Mouse (Mus musculus) intestine, embryonic 14.5 days (tissue): ENCODE measurements at regions not wholly inside any gene's neighbourhood (a gene's known extent, or its start where the extent isn't known, plus 50 kb on each side); places are given as distances from the start of the nearest gene placed in this dataset.

ENCODE experiments used
- ATAC-seq: fragments of 200-750 bp; cut with Nextera tagmentation; replicated peaks from 2 replicates; pipeline ENCODE4 v1.8.0; 2017; ENCODE audit warnings: low read depth, moderate number of reproducible peaks, moderate TSS enrichment, moderate library complexity; ENCODE audit not compliant: low FRiP score, low TSS enrichment
- DNase-seq: peaks from one replicate; pipeline ENCODE4 v3.0.0-alpha.2; 2018; ENCODE audit warnings: low spot score
- H3K27ac ChIP-seq: fragments of 300-500 bp; sonication (generic); 2 replicates; pipeline ENCODE4 v1.5.1; 2014; ENCODE audit warnings: low read depth, mild to moderate bottlenecking, control low read depth
- H3K27me3 ChIP-seq: fragments of 300-500 bp; sonication (generic); replicated peaks from 2 replicates; pipeline ENCODE4 v1.6.1; 2014; ENCODE audit warnings: low read length, control low read depth; ENCODE audit not compliant: control insufficient read depth, insufficient read depth
- H3K36me3 ChIP-seq: fragments of 300-500 bp; sonication (generic); 2 replicates; pipeline ENCODE4 v1.6.1; 2014; ENCODE audit warnings: low read length, control low read depth; ENCODE audit not compliant: control insufficient read depth, insufficient read depth
- H3K4me1 ChIP-seq: fragments of 300-500 bp; sonication (generic); replicated peaks from 2 replicates; pipeline ENCODE4 v1.6.1; 2014; ENCODE audit warnings: low read length, control low read depth, mixed read lengths; ENCODE audit not compliant: control insufficient read depth, insufficient read depth
- H3K4me2 ChIP-seq: fragments of 300-500 bp; sonication (generic); 2 replicates; pipeline ENCODE4 v1.6.1; 2014; ENCODE audit warnings: low read length
- H3K4me3 ChIP-seq: fragments of 300-500 bp; sonication (generic); 2 replicates; pipeline ENCODE4 v1.5.1; 2014; ENCODE audit warnings: low read depth, low read length, control low read depth, mixed read lengths
- H3K9ac ChIP-seq: fragments of 300-500 bp; sonication (generic); 2 replicates; pipeline ENCODE4 v1.6.1; 2014; ENCODE audit warnings: mild to moderate bottlenecking, low read length
- H3K9me3 ChIP-seq: fragments of 300-500 bp; sonication (generic); 2 replicates; pipeline ENCODE4 v1.6.1; 2016; ENCODE audit warnings: low read length, control low read depth; ENCODE audit not compliant: control insufficient read depth
- WGBS: fragments of 180-500 bp; shearing (Covaris S2); extraction: QIAGEN DNeasy Blood & Tissue Kit; methylation state at CpG from one replicate; pipeline ENCODE4 v1.1.7; 2014; 5-methylcytosine and 5-hydroxymethylcytosine counted together

DNA sequence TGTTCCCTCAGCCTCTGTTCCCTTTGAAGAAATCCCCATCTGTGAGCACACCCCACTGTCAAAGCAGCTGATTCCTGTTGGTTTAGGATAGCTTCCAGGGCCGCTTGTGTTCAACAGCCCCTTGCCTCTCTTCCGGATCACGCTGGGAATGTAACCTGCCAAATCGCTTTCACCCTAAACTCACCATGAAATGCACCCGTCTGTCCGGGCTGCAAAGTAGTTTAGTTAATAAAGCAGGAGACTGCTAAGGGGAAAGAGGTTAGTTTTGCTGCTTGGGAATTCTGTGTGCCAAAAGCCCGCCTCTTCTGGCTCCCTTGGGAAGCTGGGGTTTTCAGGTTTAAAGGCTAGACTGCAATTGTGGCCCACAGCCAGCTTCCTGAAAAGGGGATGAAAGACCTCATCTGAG is 1278.9 kb downstream of the Gsdmc2 start:
- H3K36me3 ChIP-seq, result no peaks in the 10 kb centered on the region
- DNase-seq (no peak), ATAC-seq (no peak)
- H3K4me3 ChIP-seq, result no peak overlapping the region
- H3K27ac ChIP-seq, result no peak overlapping the region
- H3K9ac ChIP-seq, result no peak overlapping the region
- H3K9me3 ChIP-seq, result no peaks in the 10 kb centered on the region
- H3K27me3 ChIP-seq, result no peaks in the 10 kb centered on the region
- peak overlapping the region; percentile 22; the same call in 1 of the 2 replicates for H3K4me2 ChIP-seq
- 20% methylated on average over 7 of the region's 7 CpGs for WGBS
- H3K4me1 ChIP-seq, result no peaks in the 10 kb centered on the region

DNA sequence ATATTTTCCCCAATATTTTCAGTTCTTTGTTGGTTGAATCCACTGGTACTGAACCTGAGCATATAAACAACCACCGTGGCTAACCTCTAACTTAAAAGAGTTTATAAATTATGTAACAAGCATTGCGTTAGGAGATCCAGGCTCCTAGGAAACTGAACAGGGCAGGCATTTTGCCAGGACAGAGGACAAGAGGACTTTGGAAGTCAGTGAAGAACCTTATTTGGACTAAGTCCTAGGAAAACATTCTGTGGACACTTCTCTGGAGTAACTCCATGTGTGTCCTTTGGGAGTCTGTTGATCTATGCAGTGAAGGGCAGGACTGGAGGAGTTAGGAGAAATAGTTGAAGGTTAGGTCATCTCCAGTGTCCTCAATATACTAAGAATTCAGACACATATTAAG is 1311.7 kb downstream of the Gsdmc2 start:
- H3K4me2 ChIP-seq, result no peak overlapping the region

DNA sequence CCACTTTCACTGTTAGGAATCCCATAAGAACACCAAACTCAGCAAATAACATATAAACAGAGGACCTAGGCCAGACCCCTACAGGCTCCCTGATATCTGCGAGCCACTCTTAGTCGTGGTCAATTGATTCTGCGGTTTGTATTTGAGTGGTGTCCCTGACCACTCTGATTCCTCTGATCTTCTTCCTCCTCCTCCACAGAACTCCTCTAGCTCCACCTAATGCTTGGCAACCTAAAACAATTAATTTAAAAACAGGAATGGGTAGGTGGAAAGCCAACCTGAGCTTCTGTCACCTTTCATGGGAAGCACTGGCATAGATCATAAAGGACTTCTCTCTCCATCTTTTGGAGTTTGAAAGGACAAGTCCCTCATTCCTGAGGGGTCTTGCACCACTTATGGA is 1316.0 kb downstream of the Gsdmc2 start:
- no peaks in the 10 kb centered on the region for H3K9me3 ChIP-seq
- no peak overlapping the region for H3K27ac ChIP-seq
- no peaks in the 10 kb centered on the region for H3K4me1 ChIP-seq
- ATAC-seq (no peak), DNase-seq (no peak)
- H3K9ac ChIP-seq, result no peak overlapping the region
- H3K4me2 ChIP-seq, result no peak overlapping the region
- 75% methylated on average over 3 of the region's 3 CpGs for WGBS
- H3K36me3 ChIP-seq, result no peaks in the 10 kb centered on the region
- H3K4me3 ChIP-seq, result no peak overlapping the region
- H3K27me3 ChIP-seq, result no peaks in the 10 kb centered on the region

More for the DNA sequence above, 1311.7 kb downstream of the Gsdmc2 start:
- Histone ChIP-seq H3K9me3 (no peaks in the 10 kb centered on the region), H3K36me3 (no peaks in the 10 kb centered on the region), H3K9ac (no peak overlapping the region), H3K27ac (no peak overlapping the region), H3K4me1 (no peaks in the 10 kb centered on the region), H3K4me3 (no peak overlapping the region), H3K27me3 (no peaks in the 10 kb centered on the region)
- WGBS, result 48% methylated on average over 2 of the region's 2 CpGs
- DNase-seq (no peak), ATAC-seq (no peak)

DNA sequence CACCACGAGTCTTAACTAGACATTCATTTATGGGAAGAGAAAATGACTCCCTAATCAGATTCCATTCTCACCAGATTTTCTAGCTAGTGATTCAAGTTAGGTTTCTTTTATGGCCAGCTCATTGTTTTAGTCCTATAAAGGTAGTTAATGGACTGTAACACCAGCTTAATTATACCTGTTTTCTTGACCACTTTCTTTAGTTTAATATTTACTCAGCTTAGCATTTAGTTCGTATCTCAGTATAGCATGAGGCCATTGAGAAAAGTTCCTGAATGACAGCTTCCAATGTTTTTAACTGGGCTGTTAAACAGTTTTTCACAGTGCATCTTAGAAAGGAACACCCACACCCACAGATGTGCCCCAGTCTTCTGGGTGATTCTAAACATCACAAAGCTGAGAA is 1320.3 kb downstream of the Gsdmc2 start:
- Histone ChIP-seq H3K4me2 (no peak overlapping the region), H3K36me3 (no peaks in the 10 kb centered on the region), H3K27me3 (no peaks in the 10 kb centered on the region), H3K4me3 (no peak overlapping the region), H3K27ac (no peak overlapping the region), H3K9me3 (no peaks in the 10 kb centered on the region), H3K9ac (no peak overlapping the region), H3K4me1 (no peaks in the 10 kb centered on the region)
- ATAC-seq (no peak), DNase-seq (no peak)
- 44% methylated on average over 2 of the region's 2 CpGs for WGBS

DNA sequence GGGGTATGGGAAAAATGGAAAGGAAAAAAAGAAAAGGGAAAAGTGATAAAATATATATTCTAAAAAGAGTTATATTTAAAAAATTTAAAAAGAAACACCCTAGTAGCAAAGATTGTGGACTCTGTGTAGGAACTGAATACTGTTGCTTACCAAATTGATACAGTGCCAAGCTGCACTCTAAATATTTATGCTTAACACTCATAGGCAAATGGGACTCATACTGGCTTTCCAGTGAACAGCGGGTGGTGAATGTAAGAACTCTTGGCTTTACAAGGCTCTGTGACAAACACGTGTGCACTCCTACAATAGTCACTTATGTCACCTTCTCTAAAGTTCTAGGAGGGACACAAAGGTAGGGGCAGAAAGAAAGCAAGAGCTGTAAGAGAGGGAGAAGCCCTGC is 1320.8 kb downstream of the Gsdmc2 start:
- H3K4me2 ChIP-seq, result no peak overlapping the region
- 40% methylated on average over 2 of the region's 2 CpGs for WGBS
- H3K27me3 ChIP-seq, result no peaks in the 10 kb centered on the region
- no peak overlapping the region for H3K27ac ChIP-seq
- H3K4me3 ChIP-seq, result no peak overlapping the region
- no peaks in the 10 kb centered on the region for H3K36me3 ChIP-seq
- ATAC-seq, result no peak
- H3K9me3 ChIP-seq, result no peaks in the 10 kb centered on the region
- no peak for DNase-seq
- H3K9ac ChIP-seq, result no peak overlapping the region
- no peaks in the 10 kb centered on the region for H3K4me1 ChIP-seq

DNA sequence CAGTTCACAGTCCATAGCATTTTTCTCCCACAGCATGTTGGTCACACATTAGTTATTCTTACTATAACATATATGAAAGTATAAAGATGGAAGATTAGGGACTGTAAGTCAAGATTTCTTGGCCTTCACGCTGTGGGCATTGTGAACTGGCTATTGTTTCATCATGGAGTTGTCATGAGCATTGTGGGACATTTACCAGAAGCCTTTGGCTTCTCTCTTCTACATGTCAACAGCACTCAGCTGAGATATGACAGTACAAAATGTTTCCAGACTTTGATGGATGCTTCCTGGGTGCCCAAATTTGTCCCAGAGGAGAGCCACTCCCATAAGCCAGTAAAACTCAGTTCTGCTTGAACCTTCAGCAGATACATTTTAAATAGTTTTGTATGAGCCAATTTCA is 1331.5 kb downstream of the Gsdmc2 start:
- no peaks in the 10 kb centered on the region for H3K9me3 ChIP-seq
- DNase-seq (no peak), ATAC-seq (no peak)
- H3K4me2 ChIP-seq, result no peak overlapping the region
- H3K27ac ChIP-seq, result no peak overlapping the region
- H3K4me1 ChIP-seq, result no peaks in the 10 kb centered on the region
- no peak overlapping the region for H3K9ac ChIP-seq
- H3K4me3 ChIP-seq, result no peak overlapping the region
- H3K27me3 ChIP-seq, result no peaks in the 10 kb centered on the region
- no peaks in the 10 kb centered on the region for H3K36me3 ChIP-seq
- 63% methylated on average over 1 of the region's 1 CpGs for WGBS

DNA sequence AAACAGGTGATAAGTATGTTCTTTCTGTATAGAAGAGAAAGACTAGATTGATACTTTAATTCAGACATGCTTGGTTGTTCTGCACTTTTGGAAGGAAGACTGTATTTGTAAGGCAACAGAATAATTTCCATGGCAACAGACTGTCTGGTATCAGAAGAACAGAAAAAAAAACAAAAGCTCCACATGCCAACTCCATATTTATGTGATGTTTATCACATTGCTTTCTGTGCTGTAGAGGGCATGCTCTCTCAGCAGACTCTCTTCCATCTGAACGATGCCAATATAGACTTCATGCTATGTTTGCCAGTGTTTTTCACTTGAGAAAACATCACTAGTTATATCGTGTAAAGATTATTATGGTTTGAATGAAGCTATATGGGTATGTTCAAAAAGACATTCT is 1333.5 kb downstream of the Gsdmc2 start:
- no peak overlapping the region for H3K9ac ChIP-seq
- ATAC-seq (no peak), DNase-seq (no peak)
- no peak overlapping the region for H3K27ac ChIP-seq
- H3K36me3 ChIP-seq, result no peaks in the 10 kb centered on the region
- H3K4me1 ChIP-seq, result no peaks in the 10 kb centered on the region
- H3K4me3 ChIP-seq, result no peak overlapping the region
- 71% methylated on average over 2 of the region's 2 CpGs for WGBS
- H3K4me2 ChIP-seq, result no peak overlapping the region
- no peaks in the 10 kb centered on the region for H3K9me3 ChIP-seq
- no peaks in the 10 kb centered on the region for H3K27me3 ChIP-seq

DNA sequence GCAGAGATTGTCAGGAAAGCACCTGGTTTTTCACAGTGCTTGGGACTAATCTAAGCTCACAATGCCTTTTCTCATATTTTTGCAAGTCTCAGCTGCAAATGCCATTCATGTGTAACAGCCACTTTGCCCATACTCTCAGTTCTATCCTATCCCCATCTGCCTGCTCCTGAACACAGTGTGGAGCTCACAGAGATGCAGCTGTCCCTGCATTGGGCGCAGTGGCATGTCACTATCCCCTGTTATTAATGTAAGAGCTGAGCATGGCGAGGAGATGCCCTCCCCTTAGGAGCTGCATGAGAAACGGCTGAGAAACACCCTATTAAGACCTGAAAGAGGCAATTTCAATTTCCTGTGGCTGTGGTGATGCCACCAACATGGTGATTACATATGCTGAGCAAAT is 1341.1 kb downstream of the Gsdmc2 start:
- H3K9me3 ChIP-seq, result no peaks in the 10 kb centered on the region
- H3K4me2 ChIP-seq, result no peak overlapping the region
- no peak for DNase-seq
- H3K9ac ChIP-seq, result no peak overlapping the region
- H3K27ac ChIP-seq, result no peak overlapping the region
- no peaks in the 10 kb centered on the region for H3K27me3 ChIP-seq
- 79% methylated on average over 3 of the region's 3 CpGs for WGBS
- H3K4me1 ChIP-seq, result no peaks in the 10 kb centered on the region
- no peak for ATAC-seq
- no peak overlapping the region for H3K4me3 ChIP-seq
- no peaks in the 10 kb centered on the region for H3K36me3 ChIP-seq

DNA sequence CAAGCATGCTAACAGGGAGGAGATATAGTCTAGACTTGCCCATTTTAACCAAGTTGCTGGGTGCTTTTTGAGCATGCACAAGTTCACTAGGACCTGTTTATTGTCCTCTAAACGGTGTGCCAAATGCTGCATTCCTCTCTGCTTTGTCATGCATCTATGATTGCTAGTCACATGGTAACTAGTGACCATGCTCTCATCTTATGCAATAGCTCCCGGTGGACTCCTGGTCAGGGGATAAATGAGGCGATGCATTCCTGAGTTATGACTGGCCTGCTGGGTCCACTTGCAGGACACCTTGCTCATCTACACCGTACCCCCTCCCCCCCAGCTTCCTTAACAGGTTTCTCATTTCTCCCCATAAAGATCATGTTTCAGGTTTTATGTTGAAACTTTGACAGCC is 1344.0 kb downstream of the Gsdmc2 start:
- no peaks in the 10 kb centered on the region for H3K9me3 ChIP-seq
- DNase-seq, result no peak
- no peak overlapping the region for H3K4me2 ChIP-seq
- ATAC-seq, result no peak
- H3K36me3 ChIP-seq, result no peaks in the 10 kb centered on the region
- whole genome bisulfite sequencing, result 64% methylated on average over 4 of the region's 4 CpGs
- H3K27me3 ChIP-seq, result no peaks in the 10 kb centered on the region
- H3K27ac ChIP-seq, result no peak overlapping the region
- no peaks in the 10 kb centered on the region; the same call in 1 of the 2 replicates for H3K4me1 ChIP-seq
- H3K9ac ChIP-seq, result no peak overlapping the region
- H3K4me3 ChIP-seq, result no peak overlapping the region
